Mouse (Mus musculus) midbrain, postnatal 0 days (tissue): ENCODE results near the gene Cd300ld4. TPM values are rescaled to one million over a fixed set of nuclear protein-coding genes. Genes with fewer than 3 reads are reported as not detected.

ENCODE experiments used
- ATAC-seq: fragments of 200-750 bp; cut with Nextera tagmentation; 2 replicates; pipeline ENCODE4 v1.8.0; 2017; ENCODE audit warnings: moderate number of reproducible peaks, mild to moderate bottlenecking, moderate TSS enrichment, moderate library complexity; ENCODE audit not compliant: low FRiP score
- DNase-seq: peaks from one replicate; pipeline ENCODE4 v3.0.0-alpha.2; 2015; ENCODE audit warnings: low spot score
- H3K27ac ChIP-seq: fragments of 300-500 bp; sonication (generic); 2 replicates; pipeline ENCODE4 v1.5.1; 2014; ENCODE audit warnings: low read depth, mild to moderate bottlenecking, low read length, mixed read lengths
- H3K27me3 ChIP-seq: fragments of 300-500 bp; sonication (generic); 2 replicates; pipeline ENCODE4 v1.6.1; 2014; ENCODE audit warnings: low read length, control low read depth, mixed read lengths; ENCODE audit not compliant: insufficient read depth
- H3K36me3 ChIP-seq: fragments of 300-500 bp; sonication (generic); 2 replicates; pipeline ENCODE4 v1.6.1; 2014; ENCODE audit warnings: low read length, control low read depth, mixed read lengths; ENCODE audit not compliant: insufficient read depth
- H3K4me1 ChIP-seq: fragments of 300-500 bp; sonication (generic); 2 replicates; pipeline ENCODE4 v1.6.1; 2014; ENCODE audit warnings: mild to moderate bottlenecking, control low read depth, antibody characterized with exemption, low read length, mixed read lengths; ENCODE audit not compliant: insufficient read depth
- H3K4me2 ChIP-seq: fragments of 300-500 bp; sonication (generic); 2 replicates; pipeline ENCODE4 v1.6.1; 2014; ENCODE audit warnings: low read depth, mild to moderate bottlenecking, low read length, mixed read lengths; ENCODE audit not compliant: poor library complexity, severe bottlenecking
- H3K4me3 ChIP-seq: fragments of 300-500 bp; sonication (generic); 2 replicates; pipeline ENCODE4 v1.5.1; 2014; ENCODE audit warnings: low read depth, mild to moderate bottlenecking, low read length, moderate library complexity
- H3K9ac ChIP-seq: fragments of 300-500 bp; sonication (generic); replicated peaks from 2 replicates; pipeline ENCODE4 v1.6.1; 2014; ENCODE audit warnings: mild to moderate bottlenecking, low read length, moderate library complexity, mixed read lengths; ENCODE audit not compliant: poor library complexity, severe bottlenecking
- H3K9me3 ChIP-seq: fragments of 300-500 bp; sonication (generic); 2 replicates; pipeline ENCODE4 v1.6.1; 2016; ENCODE audit warnings: low read length, control low read depth
- CTCF ChIP-seq: IDR thresholded peaks from 2 replicates; pipeline ENCODE4 v1.5.1; 2016; ENCODE audit warnings: antibody characterized with exemption, mild to moderate bottlenecking
- WGBS: fragments of 180-500 bp; shearing (Covaris S2); extraction: QIAGEN DNeasy Blood & Tissue Kit; methylation state at CpG from one replicate; pipeline ENCODE4 v1.1.7; 2014; 5-methylcytosine and 5-hydroxymethylcytosine counted together
- polyA plus RNA-seq: library from polyadenylated mRNA; unstranded; fragments of >200 nt; fragmentation: Nextera tagmentation; extraction: Ambion mirVana; gene quantifications from 2 replicates; pipeline ENCODE4 v1.2.1, GENCODE M21; 2015
- total RNA-seq: library from RNA; depleted of rRNA; stranded (reverse); fragments of >200 nt; gene quantifications from 2 replicates; pipeline ENCODE4 v1.2.3, GENCODE M21; 2014; rRNA removed

Gene Cd300ld4
- total and polyA plus RNA-seq, 2 experiments from 2014 or later = not detected

- DNase-seq (no peak), ATAC-seq (no peak)
- no peak for TF ChIP-seq CTCF
- no peak within 1 kb of the TSS for H3K4me3 ChIP-seq
- H3K9me3 ChIP-seq = no peaks in the 10 kb centered on the region
- H3K27ac ChIP-seq = no peak within 1 kb of the TSS
- no peak within 1 kb of the TSS for H3K9ac ChIP-seq
- no peaks in the 10 kb centered on the region for H3K4me1 ChIP-seq
- H3K27me3 ChIP-seq = no peaks in the 10 kb centered on the region
- H3K4me2 ChIP-seq = no peak within 1 kb of the TSS
- 82% methylated on average over 7 of the region's 7 CpGs for WGBS
- H3K36me3 ChIP-seq = no peaks in the 10 kb centered on the region
Measured at GRCm38 (mm10) chr11:115001474-115002040, 25.3 kb downstream of the Cd300ld4 start, which contains the start of gene Cd300c2. Gene Cd300c2, minus strand, starts transcription at chr11:115001880.

GRCm38 (mm10) chr11:114989793-114990192, 37.0 kb downstream of the Cd300ld4 start, which contains the start of gene Cd300ld:
Gene Cd300ld, minus strand, starts transcription at chr11:114989922.
- Histone ChIP-seq H3K9ac (no peak within 1 kb of the TSS), H3K27ac (no peak within 1 kb of the TSS), H3K36me3 (no peaks in the 10 kb centered on the region), H3K27me3 (no peaks in the 10 kb centered on the region), H3K4me1 (no peaks in the 10 kb centered on the region), H3K4me3 (no peak within 1 kb of the TSS), H3K9me3 (no peaks in the 10 kb centered on the region), H3K4me2 (no peak within 1 kb of the TSS)
- no peak for DNase-seq
- WGBS = 80% methylated on average over 4 of the region's 4 CpGs
- TF ChIP-seq CTCF = no peak
- ATAC-seq = no peak

GRCm38 (mm10) chr11:114981866-114982265, 44.9 kb downstream of the Cd300ld4 start:
- Histone ChIP-seq H3K36me3 (no peaks in the 10 kb centered on the region), H3K4me1 (no peaks in the 10 kb centered on the region), H3K9ac (no peak overlapping the region), H3K4me3 (no peak overlapping the region), H3K27me3 (no peaks in the 10 kb centered on the region), H3K9me3 (peaks cover 17% of the 10 kb centered on the region; the same call in 1 of the 2 replicates), H3K27ac (no peak overlapping the region), H3K4me2 (no peak overlapping the region)
- ATAC-seq = no peak
- no peak for TF ChIP-seq CTCF
- DNase-seq = no peak
- WGBS = 73% methylated on average over 4 of the region's 4 CpGs

- TF ChIP-seq CTCF = no peak
- Histone ChIP-seq H3K4me3 (no peak overlapping the region), H3K27me3 (no peaks in the 10 kb centered on the region), H3K9me3 (peaks cover 3% of the 10 kb centered on the region; the same call in 1 of the 2 replicates), H3K4me1 (no peaks in the 10 kb centered on the region), H3K36me3 (no peaks in the 10 kb centered on the region), H3K4me2 (no peak overlapping the region), H3K27ac (no peak overlapping the region), H3K9ac (no peak overlapping the region)
- ATAC-seq (no peak), DNase-seq (peak; percentile 10)
- 79% methylated on average over 10 of the region's 10 CpGs for WGBS
Measured at GRCm38 (mm10) chr11:114972726-114973125, 54.1 kb downstream of the Cd300ld4 start.

Other genes starting within 250 kb of the Cd300ld4 start
- 46.9 and 68.2 TPM in 2 replicates for gene Btbd17, start 231.1 kb downstream of the Cd300ld4 start, total RNA-seq
- gene Btbd17, start 231.1 kb downstream of the Cd300ld4 start, polyA plus RNA-seq = 27.1 and 28.0 TPM in 2 replicates
- gene Gpr142, start 228.1 kb downstream of the Cd300ld4 start, total RNA-seq = not detected in 2 replicates
- gene Gpr142, start 228.1 kb downstream of the Cd300ld4 start, polyA plus RNA-seq = not detected in 2 replicates
- 7.5 and 12.8 TPM in 2 replicates for gene Gprc5c, start 175.9 kb downstream of the Cd300ld4 start, total RNA-seq
- 5.7 and 5.8 TPM in 2 replicates for gene Gprc5c, start 175.9 kb downstream of the Cd300ld4 start, polyA plus RNA-seq
- gene Cd300a, start 137.0 kb downstream of the Cd300ld4 start, total RNA-seq = 1.5 and 1.8 TPM in 2 replicates
- gene Cd300a, start 137.0 kb downstream of the Cd300ld4 start, polyA plus RNA-seq = 1.4 and 1.7 TPM in 2 replicates
- 0.05 and 0.24 TPM in 2 replicates for gene Cd300lb, start 92.6 kb downstream of the Cd300ld4 start, total RNA-seq
- gene Cd300lb, start 92.6 kb downstream of the Cd300ld4 start, polyA plus RNA-seq = 0.05 TPM in 1 of 2 replicates, not detected in the other
- gene Cd300c, start 57.9 kb downstream of the Cd300ld4 start, total RNA-seq = not detected in 2 replicates
- gene Cd300c, start 57.9 kb downstream of the Cd300ld4 start, polyA plus RNA-seq = not detected in 2 replicates
- not detected in 2 replicates for gene Cd300ld, start 37.1 kb downstream of the Cd300ld4 start, total RNA-seq
- gene Cd300ld, start 37.1 kb downstream of the Cd300ld4 start, polyA plus RNA-seq = 0.10 TPM in 1 of 2 replicates, not detected in the other
- 0.66 and 0.77 TPM in 2 replicates for gene Cd300c2, start 25.1 kb downstream of the Cd300ld4 start, total RNA-seq
- 1.5 and 1.9 TPM in 2 replicates for gene Cd300c2, start 25.1 kb downstream of the Cd300ld4 start, polyA plus RNA-seq
- gene Cd300ld2, start 10.8 kb downstream of the Cd300ld4 start, total RNA-seq = not detected in 2 replicates
- gene Cd300ld2, start 10.8 kb downstream of the Cd300ld4 start, polyA plus RNA-seq = not detected in 2 replicates
- gene Cd300ld5, start 10.8 kb upstream of the Cd300ld4 start, total RNA-seq = 0.82 TPM in 1 of 2 replicates, not detected in the other
- gene Cd300ld5, start 10.8 kb upstream of the Cd300ld4 start, polyA plus RNA-seq = not detected in 2 replicates
- gene Cd300ld3, start 21.4 kb upstream of the Cd300ld4 start, total RNA-seq = 0.82 TPM in 1 of 2 replicates, not detected in the other
- not detected in 2 replicates for gene Cd300ld3, start 21.4 kb upstream of the Cd300ld4 start, polyA plus RNA-seq
- gene Cd300e, start 35.2 kb upstream of the Cd300ld4 start, total RNA-seq = 0.19 TPM in 1 of 2 replicates, not detected in the other
- 0.10 and 0.12 TPM in 2 replicates for gene Cd300e, start 35.2 kb upstream of the Cd300ld4 start, polyA plus RNA-seq
- gene Rab37, start 64.4 kb upstream of the Cd300ld4 start, total RNA-seq = 0.57 and 0.93 TPM in 2 replicates
- 0.67 and 0.90 TPM in 2 replicates for gene Rab37, start 64.4 kb upstream of the Cd300ld4 start, polyA plus RNA-seq
- 0.16 and 0.42 TPM in 2 replicates for gene Cd300lf, start 107.0 kb upstream of the Cd300ld4 start, total RNA-seq
- 0.09 and 0.10 TPM in 2 replicates for gene Cd300lf, start 107.0 kb upstream of the Cd300ld4 start, polyA plus RNA-seq
- gene Slc9a3r1, start 136.3 kb upstream of the Cd300ld4 start, total RNA-seq = 53.3 and 57.3 TPM in 2 replicates
- gene Slc9a3r1, start 136.3 kb upstream of the Cd300ld4 start, polyA plus RNA-seq = 65.4 and 72.9 TPM in 2 replicates
- 7.8 and 8.5 TPM in 2 replicates for gene Tmem104, start 160.5 kb upstream of the Cd300ld4 start, total RNA-seq
- gene Tmem104, start 160.5 kb upstream of the Cd300ld4 start, polyA plus RNA-seq = 12.2 and 12.9 TPM in 2 replicates
- 13.0 and 19.3 TPM in 2 replicates for gene Nat9, start 160.8 kb upstream of the Cd300ld4 start, total RNA-seq
- 17.5 and 20.1 TPM in 2 replicates for gene Nat9, start 160.8 kb upstream of the Cd300ld4 start, polyA plus RNA-seq
- gene Grin2c, start 240.2 kb upstream of the Cd300ld4 start, total RNA-seq = 2.9 and 4.1 TPM in 2 replicates
- gene Grin2c, start 240.2 kb upstream of the Cd300ld4 start, polyA plus RNA-seq = 0.59 and 0.75 TPM in 2 replicates